Mouse (Mus musculus) v-Abl transformed pro-B cells (cell line): Measurements from ENCODE around the gene Sf3a1.
"Not testable (repeated sequence)": the region's sequence is repeated elsewhere in the genome, so short reads cannot be mapped to it uniquely, and the experiment has no call there.

Experiments
- in situ Hi-C, 2 experiments: fragments of 400-800 bp; cut with MboI; formaldehyde crosslinking; loops; one replicate each; pipeline ENCODE4 v1.15.1; 2025; ENCODE audit not compliant: unreplicated experiment in 2 of 2

Sf3a1 gene

DNA sequence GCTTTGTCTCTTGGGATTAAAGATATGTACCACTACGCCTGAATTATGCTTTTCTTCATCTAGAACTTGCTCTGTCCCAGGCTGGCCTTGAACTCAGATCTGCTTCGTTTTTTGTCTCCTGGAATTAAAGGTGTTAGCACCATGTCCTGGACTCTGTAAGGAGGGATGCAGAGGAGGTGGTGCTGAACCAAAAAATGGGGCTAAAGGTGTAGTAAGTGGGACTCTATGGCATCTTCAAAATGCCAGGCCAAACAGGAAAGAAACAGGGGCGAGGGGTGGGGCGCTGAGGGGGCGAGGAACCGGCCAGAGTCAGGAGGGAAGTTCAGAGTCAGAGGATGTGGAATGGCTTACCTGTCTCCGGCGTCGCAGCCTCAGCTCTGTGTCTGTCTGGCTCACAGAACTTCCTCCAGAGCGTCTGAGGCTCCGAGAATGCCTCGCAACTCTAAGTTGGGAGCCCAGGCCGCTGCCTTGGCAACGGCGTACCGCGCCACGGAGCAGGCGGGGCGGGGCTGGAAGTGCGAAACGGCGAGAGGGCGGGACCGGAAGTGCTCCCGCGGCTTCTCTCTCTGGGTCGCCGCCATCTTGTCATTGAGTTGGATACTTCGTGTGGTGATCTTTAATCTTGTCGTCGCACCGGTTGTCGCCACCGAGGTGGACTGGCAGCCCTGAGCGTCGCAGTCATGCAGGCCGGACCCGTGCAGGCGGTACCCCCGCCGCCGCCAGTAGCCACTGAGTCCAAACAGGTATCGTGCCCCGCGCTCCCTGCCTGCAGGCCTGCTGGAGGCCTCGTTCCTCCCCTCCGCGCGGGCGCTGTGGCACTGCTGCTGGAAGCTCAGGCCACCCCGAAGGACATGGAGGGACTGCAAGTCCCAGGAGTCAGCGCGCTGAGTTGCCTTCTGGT is at the start of gene Sf3a1, which contains the start of gene Ccdc157:
Gene Sf3a1, plus strand, starts transcription at position 543 of the 901 bp plus-strand sequence.
Gene Ccdc157, minus strand, starts transcription at position 486 of the 901 bp plus-strand sequence.
- in situ Hi-C loops, result no loop called here

DNA sequence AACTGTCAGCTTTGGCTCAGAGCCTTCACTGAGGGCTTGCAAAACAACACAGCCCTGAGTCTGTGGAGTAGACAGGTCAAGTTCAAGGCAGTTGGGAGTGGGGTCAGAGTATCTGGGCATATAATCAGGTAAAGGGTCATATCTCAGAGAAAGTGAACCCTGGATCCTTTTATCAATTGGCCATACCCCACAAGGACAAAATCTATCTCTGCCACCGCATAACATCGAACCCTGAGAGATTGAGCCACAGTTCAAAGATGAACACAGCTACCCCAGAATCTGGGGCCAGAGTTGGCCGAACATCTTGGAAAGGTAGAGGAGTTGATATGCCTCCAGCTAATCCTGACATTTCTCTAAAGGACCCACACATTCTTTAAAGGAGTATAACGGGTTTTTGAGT is 48.1 kb upstream of the Sf3a1 start:
- in situ Hi-C loops, result no loop called here

DNA sequence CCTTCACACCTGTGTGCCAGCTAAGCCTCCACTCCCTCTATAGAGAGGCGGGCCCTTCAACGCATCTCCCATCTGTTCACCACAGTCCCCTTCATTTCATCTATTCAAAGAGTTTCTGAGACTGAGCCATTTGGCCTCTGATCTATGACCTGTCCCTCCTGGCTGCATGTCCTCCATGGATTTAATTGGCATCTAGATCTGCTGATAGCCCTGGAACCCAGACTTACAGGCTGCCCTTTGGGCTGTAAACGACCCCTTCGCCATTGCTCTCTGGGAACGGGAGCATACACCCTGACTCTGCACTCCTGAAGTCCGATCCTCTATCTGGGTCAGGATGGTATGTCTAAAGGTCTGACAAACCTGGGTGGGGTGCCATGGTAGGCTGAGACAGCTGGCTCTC is 47.3 kb upstream of the Sf3a1 start:
- in situ Hi-C loops, result no loop called here

DNA sequence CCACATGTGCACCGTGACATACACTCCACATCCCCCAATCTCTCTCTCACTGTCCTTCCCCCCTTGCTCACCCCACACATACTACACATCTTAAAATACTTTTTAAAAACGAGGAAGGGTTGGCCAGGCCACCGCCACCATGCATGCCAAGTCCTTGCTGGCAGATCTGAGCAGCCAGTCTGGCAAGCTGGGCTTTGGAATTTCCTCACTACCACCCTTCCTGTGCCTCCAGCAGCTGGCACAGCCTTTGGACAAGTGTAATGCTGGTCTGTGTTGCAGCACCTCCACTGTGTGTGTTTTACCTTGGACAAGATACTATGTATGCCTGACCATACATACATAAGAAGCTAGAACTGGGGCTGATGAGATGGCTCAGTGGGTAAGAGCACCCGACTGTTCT is 46.7 kb upstream of the Sf3a1 start:
- in situ Hi-C loops, result no loop called here

DNA sequence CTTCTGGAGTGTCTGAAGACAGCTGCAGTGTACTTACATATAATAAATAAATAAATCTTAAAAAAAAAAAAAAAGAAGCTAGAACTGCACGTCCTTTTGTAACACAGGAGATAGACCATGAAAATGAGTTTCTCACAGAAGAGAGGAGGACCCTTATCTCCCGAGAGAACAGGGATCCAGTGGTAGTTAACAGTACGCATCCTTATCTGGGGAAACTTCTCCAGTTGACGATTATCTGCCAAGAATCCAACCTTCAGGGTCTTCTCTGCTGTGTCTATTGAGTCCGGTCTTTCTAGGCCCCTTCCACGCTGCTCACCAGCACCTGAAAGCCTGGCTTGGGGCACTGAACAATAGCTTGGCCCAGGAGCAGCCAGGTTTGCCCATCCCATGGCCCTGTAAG is 46.2 kb upstream of the Sf3a1 start:
- in situ Hi-C loops, result no loop called here

DNA sequence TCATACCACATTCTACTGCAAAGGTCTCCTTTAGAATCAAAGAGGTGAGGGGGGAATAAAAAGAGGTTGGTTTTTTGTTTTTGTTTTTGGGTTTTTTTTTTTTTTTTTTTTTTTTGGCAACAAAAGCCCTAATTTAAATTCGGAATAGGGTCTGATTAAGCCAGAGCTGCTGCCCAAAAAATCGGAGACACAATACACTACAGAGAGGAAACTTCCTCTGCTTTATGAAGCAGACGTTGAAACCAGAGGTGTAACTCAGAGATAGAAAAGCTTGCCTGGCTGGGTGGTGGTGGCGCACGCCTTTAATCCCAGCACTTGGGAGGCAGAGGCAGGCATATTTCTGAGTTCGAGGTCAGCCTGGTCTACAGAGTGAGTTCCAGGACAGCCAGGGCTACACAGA is 45.6 kb upstream of the Sf3a1 start:
- in situ Hi-C loops, result not testable (repeated sequence)

DNA sequence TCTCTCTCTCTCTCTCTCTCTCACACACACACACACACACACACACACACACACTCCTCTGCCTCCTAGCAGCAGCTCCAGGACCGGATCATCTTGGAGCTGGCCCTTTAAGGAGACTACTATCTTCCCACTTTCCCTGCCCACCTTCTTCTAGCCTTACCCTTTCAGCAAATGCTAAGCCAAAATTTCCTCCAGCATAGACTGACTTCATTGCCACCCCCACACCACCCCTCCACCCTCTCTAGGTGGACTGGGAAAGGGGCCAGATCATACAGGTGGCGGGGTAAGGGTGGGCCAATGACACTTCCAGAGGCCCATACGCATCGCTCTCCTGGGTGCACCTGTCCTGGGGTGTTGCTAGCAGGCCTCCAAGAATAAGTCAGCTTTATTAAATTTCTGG is 44.7 kb upstream of the Sf3a1 start:
- in situ Hi-C loops, result no loop called here

DNA sequence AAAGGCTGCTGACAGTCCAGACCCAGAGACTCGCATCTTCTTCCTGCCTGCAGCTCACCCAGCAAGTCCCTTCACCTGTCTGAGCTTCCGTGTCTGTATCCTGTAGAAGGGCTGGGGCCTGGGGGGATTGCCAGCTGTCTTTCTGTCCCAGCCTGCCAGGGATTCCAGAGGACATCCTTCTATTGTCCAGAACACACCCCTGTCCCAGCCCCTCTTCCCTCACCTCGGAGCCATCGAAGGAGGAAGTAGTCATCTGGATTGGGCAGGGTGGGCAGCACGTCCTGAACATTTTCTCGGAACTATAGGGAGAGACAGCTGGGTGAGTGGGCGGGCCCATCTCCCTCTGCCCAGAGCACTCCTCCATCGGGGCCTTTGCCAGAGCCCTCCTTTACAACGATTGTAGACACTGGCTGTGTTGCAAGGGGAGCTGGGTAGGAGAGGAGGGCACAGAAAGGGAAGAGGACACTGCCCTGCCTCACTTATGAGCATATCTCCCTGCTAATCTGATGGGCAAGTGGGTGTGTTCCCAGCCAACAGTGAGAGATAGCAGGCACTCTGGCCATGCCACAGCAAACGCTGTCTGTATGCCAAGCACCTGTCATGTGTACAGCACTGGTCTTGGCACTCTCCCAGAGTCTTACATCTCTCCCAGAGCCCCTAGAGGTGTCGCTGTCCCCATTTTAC is 43.5 kb upstream of the Sf3a1 start:
- in situ Hi-C loops, result no loop called here

DNA sequence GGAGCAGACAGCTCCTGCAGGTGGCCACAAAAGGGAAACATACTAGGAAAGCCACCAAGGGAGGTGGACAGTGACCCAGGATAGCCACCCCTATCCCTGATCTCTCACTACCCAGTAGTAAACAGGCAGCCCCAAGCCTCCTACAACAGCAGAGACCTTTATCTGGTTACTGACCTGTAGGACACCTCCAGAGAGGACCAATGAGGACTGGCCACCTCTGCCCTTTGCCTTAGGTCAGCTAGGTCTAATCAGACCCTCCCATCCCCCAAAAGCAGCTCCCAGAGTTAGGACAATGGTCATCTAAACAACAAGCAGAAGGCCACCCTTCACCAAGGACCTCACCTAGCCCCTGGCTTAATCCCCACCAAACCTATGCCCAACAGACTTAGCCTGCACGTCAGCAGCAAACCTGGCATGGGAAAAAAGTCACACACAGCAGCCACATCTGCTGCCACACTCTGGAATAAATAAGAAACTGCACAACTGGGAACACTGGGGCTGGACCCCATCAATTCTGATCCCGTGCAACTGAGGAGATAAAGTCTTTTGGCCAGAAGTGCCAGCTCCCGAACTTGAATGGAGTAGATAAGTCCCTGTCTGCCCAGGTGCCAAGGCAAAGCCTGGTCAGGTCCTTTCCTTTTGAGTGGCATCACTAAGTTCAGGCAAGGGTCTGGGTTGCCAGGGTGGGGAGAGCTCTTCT is 42.6 kb upstream of the Sf3a1 start:
- in situ Hi-C loops, result no loop called here

DNA sequence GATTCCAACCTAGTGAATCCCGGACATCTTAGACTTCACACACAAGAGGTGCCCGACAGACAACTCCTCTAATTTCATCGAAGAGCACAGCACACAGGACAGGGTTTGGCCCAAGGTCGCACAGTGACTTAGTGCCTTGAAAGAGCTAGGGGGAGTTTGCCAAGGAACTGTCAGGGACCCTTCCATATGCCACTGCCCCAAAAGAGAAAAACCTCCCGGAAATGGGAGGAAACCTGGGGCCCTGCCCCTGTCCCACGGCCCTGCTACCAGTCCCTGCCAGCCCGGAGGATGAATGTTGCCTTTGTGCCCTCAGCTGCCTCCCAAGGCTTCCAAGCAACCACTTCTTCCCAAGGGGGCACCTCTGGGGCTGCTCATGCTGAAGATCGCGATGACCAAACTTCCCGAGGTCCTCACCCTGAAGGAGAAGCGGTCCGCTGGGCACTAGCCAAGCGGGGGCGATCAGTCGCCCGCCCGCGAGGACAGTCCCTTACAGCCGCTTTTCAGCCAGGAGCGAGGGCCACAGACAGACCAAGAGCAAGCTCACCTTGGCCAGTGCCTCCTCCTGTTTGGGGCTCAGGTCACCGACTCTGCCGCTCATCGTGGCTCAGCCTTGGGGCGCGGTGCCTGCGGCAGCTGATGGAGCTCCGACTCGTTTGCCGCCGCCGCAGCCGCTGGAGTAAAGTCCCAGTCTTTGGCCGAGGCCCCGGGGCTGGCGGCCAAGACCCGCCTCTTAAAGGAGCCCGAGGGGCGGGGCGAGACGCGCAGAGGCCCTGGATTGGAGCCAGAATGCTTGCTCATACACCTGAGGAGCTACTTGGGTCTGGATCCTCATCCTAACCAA is 41.8 kb upstream of the Sf3a1 start:
- in situ Hi-C loops, result no loop called here

DNA sequence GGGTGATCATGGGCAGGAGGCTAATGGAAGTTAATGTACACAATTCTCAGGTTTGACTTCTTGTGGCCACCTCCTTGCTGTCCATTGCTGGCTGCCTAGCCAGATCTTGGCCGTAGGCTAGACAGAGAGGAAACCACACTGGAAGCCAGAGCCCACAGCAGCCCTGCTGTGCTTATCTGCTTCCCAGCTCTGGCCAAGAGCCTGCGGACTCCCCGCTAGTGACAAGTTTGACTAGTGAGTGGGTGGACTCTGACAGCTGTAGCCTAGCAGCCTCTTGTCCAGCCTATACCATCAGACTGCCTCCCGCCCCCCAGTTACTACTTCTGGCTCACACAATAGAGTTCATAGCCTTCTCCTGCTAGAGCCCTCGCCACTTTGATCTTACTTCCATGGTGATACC is 40.5 kb upstream of the Sf3a1 start:
- in situ Hi-C loops, result no loop called here

DNA sequence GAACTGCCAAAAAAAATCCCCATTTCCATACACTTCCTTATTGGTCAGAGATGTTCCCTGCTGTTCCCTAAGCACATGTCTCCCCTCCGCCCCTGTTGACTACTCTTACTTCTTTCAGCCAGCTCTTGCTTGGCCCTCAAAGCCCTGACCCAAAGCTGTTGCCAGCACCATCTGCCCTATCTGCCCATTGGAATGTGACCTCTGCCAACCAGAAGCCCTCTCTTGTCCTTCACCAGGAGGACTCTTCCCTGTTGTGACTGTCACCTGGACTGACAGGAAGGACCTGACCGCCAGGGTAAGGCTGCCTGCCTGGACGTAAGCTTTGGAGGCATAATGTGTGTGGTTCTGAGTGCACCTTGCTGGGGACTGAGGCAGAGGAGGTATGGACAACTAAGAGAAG is 38.5 kb upstream of the Sf3a1 start:
- in situ Hi-C loops, result no loop called here

DNA sequence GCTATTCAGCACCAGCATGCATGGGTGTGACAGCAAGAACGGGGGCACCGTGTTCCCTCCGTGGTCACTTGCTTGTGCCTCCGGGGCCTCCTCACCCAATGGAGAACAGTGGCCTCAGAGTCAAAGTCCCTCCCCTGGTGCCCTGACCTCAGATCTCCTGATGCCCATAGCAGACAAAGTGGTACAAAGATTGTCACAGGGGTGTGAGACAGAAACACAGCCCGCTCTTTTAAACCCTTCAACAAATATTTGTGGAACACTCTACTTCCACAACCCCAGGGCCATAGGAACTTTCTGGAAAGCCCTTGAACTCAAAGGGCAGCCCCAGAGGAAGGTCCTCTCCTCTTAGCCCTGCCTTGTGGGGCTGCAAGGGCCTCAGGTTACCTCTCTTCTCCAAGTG is 37.9 kb upstream of the Sf3a1 start:
- in situ Hi-C loops, result no loop called here

DNA sequence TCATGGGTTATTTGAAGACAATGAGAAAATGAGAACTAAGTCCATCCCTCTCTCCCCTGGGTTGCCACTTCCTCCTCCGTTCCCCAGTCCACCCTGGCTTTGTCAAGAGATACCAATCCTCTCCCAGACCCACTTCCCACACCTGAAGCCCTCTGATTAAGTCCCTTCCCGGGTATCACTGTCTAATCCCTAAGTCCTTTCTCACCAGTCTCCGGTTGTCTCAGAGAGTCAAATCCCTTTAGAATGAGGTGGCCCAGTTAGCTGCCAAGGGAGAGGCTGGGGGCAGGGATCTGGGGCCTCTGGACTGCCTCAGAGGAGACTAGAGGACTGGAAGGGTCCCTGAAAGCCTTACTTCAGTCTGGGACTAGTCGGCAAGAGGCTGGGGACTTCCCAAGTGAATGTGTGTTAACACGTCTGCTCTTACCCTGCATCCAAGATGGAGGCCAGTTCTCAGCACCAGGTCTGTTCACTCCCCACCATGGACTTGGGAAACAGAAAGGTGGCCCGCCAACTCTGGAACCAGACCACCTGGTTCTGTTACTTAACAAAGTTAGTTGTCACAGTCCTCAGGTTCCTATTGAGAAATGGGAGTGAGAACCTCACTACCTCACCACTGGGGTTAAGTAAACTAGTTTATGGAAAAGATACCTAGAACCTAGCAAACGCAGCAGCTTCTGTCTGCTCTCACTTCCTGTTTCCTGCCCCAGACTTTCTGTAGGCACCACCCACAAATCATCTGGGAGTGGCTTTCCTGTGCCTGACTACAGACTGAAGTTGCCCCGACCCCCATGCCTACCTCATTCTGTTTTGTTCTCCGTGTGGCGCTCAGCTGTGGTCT is 37.2 kb upstream of the Sf3a1 start, which contains the start of gene Sec14l2:
Gene Sec14l2, minus strand, starts transcription at position 674 of the 838 bp plus-strand sequence.
- in situ Hi-C loops, result no loop called here

DNA sequence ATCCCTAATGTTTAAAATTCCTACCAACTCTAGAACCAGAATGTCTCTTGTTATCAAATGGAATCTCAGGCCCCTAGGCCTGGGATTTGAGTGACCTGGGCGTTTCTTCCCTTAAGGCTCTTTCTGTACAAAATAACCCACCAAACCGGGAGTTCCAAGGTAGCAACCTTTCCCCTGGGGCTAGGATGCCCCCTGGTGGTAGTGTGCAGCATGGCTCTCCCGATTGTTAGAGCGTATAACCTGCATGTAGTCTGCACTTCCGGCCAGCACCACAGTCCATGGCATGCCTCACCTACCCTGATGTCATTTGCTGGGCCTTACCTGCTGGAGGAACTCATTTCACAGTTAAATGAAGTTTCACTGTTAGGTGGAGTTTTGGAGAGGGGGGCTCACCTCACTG is 36.2 kb upstream of the Sf3a1 start:
- in situ Hi-C loops, result no loop called here

DNA sequence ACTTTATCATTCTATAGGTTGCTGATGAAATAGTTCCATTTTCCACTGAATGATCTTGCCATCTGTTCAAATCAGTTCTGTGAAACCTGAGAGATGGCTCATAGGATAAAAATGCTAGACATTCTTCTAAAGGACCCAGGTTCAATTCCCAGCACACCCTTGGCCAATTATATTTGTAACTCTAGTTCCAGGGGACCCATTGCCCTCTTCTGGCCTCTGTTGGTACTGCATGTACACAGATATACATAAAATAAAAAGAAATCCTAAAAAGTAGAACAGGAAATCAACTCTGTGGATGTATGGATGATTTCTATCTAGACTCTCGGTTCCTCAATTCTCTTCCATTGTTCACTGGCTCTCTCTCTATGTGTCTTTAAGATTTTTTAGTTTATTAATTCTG is 33.1 kb upstream of the Sf3a1 start:
- in situ Hi-C loops, result no loop called here

DNA sequence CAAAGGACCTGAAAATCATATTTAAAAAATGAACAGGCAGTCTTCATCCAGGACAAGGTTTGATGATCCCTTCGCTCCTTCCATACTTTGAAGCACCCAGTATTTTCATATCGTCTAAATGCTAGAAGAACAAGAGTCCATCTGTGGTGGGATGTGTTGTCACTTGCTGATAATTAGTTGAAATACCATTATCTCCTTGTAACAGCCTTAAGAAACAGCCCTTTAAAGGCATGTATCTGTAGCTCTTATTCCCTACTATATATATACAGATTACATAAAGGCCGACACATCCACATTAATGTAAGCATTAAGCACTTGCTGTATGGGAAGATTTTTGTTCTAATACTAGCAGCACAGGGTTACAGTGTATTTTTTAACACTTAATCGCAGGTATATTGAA is 31.7 kb upstream of the Sf3a1 start:
- in situ Hi-C loops, result not testable (repeated sequence)

DNA sequence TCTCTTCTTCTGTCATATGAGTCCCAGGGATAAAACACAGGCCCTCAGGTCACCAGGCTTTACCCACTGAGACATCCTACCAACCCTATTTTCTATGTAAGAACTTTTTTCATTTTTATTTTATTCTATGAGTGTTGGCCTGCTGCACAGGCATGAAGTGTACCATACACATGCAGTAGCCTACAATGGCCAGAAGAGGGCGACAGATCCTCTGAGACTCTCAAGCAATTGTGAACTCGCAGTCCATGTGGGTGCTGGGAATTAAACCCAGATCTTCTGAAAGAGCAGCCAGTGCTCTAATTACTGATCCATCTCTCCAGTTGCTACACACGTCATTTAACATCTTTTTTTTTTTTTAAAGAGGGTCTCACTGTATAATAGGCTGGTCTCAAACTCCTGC is 26.7 kb upstream of the Sf3a1 start:
- in situ Hi-C loops, result loop anchor here (5.0 to 10.0 kb wide), 5 partner anchors 84 to 321 kb away; partner anchors contain the start of genes Lif (in 2 of the 2) and Castor1 (in 1 of the 2)

DNA sequence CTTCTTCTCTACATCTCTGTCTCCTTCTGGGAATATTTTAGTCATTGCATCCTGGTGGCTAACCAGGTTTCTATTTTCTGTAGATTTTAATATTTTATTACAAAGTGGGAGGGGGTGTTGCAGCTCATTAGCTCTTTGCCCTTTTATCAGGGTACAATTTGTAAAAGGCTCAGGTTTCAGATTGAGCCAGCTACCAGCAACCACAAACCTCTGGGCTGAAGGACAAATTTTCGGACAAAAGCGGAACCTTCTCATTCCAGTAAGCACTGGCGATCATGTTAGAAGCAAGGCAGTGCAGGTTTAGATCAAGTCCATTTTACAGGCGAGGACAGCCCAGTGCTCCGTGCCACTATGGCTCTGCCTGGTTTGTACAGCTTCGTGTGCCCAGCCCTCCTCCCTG is 25.8 kb upstream of the Sf3a1 start:
- in situ Hi-C loops, result loop anchor here (5.0 to 10.0 kb wide), 5 partner anchors 83 to 320 kb away; partner anchors contain the start of genes Lif (in 2 of the 2) and Castor1 (in 1 of the 2)
